Mouse (Mus musculus): ENCODE results near the gene Smim1.

Smim1 gene

GRCm38 (mm10) chr4:154025641-154026440 is at the start of gene Smim1:
TSS of gene Smim1 (minus strand) at chr4:154026230.
- peak; percentile 94 for DNase-seq (ENCODE audit: low spot score)

GRCm38 (mm10) chr4:154071941-154072340 is 45.9 kb upstream of the Smim1 start:
- DNase-seq (ENCODE audit: low spot score), result no peak

GRCm38 (mm10) chr4:154071521-154071920 is 45.5 kb upstream of the Smim1 start:
- no peak for DNase-seq (ENCODE audit: low spot score)

- peak; percentile 35 for DNase-seq (ENCODE audit: low spot score)
These were observed 44.9 kb upstream of the Smim1 start for GRCm38 (mm10) chr4:154070896-154071295.

GRCm38 (mm10) chr4:154064827-154065773 is 39.1 kb upstream of the Smim1 start:
- DNase-seq (ENCODE audit: low spot score), result no peak

- no peak for DNase-seq (ENCODE audit: low spot score)
These were observed 31.7 kb upstream of the Smim1 start for GRCm38 (mm10) chr4:154057696-154058095.

- no peak for DNase-seq (ENCODE audit: low spot score)
These were observed 30.6 kb upstream of the Smim1 start for GRCm38 (mm10) chr4:154056661-154057060.

GRCm38 (mm10) chr4:154056046-154056445 is 30.0 kb upstream of the Smim1 start:
- DNase-seq (ENCODE audit: low spot score), result no peak

- DNase-seq (ENCODE audit: low spot score), result no peak
These were observed 29.5 kb upstream of the Smim1 start for GRCm38 (mm10) chr4:154055482-154055881.

GRCm38 (mm10) chr4:154053065-154053464 is 27.0 kb upstream of the Smim1 start:
- no peak for DNase-seq (ENCODE audit: low spot score)

- DNase-seq (ENCODE audit: low spot score), result no peak
These were observed 25.4 kb upstream of the Smim1 start for GRCm38 (mm10) chr4:154051401-154051800.

GRCm38 (mm10) chr4:154045837-154046236 is 19.8 kb upstream of the Smim1 start:
- DNase-seq (ENCODE audit: low spot score), result no peak

GRCm38 (mm10) chr4:154042577-154042976 is 16.5 kb upstream of the Smim1 start, which contains the start of gene Ccdc27:
TSS of gene Ccdc27 (minus strand) at chr4:154042677.
- no peak for DNase-seq (ENCODE audit: low spot score)

- DNase-seq (ENCODE audit: low spot score), result no peak
These were observed 11.1 kb upstream of the Smim1 start for GRCm38 (mm10) chr4:154037123-154037522.

- no peak for DNase-seq (ENCODE audit: low spot score)
These were observed 2.6 kb upstream of the Smim1 start for GRCm38 (mm10) chr4:154028646-154029045.

GRCm38 (mm10) chr4:154028066-154028465 is 2.0 kb upstream of the Smim1 start:
- no peak for DNase-seq (ENCODE audit: low spot score)

GRCm38 (mm10) chr4:154026441-154026761 is 371 bp upstream of the Smim1 start:
- DNase-seq (ENCODE audit: low spot score), result no peak

- DNase-seq (ENCODE audit: low spot score), result peak; percentile 27
These were observed 1.1 kb downstream of the Smim1 start for GRCm38 (mm10) chr4:154024729-154025521.

GRCm38 (mm10) chr4:154023754-154024601 is 2.1 kb downstream of the Smim1 start:
- DNase-seq (ENCODE audit: low spot score), result peak; percentile 84

- no peak for DNase-seq (ENCODE audit: low spot score)
These were observed 3.2 kb downstream of the Smim1 start for GRCm38 (mm10) chr4:154022844-154023243.

GRCm38 (mm10) chr4:154022407-154022806 is 3.6 kb downstream of the Smim1 start:
- DNase-seq (ENCODE audit: low spot score), result no peak
